Mouse (Mus musculus): ENCODE measurements around the gene Gm12258.

DNA sequence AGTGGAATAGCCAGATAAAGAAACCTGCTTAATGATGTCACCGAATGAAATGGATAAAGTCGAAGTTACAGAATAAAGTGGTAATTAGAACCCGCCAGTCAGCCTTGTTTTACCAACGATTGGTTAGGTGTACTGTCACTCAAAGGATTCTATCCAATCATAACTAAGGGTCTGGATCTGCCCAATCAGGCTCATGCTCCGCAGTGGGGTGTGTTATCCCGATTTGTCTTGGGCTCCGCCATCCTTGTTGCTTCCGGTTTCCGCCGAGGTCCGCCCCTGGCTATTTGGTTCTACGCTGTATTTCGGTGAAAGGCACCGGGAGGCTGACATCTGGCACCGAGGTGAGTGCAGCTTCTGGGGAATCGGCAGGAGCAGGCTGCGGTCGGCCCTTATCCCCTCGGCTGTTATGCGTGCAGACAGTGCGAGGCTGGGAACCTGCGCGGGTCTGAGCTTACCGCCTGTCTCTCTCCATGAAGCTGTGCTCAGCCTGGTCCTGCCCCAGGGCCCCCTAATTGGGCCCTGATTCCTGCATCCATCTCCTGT lies at the start of gene Gm12258:
- peak; percentile 22 for TF ChIP-seq E2F4 (IDR thresholded peaks at IDR 0.05; ENCODE audit: insufficient read depth)
- no peak for TF ChIP-seq TCF12 (IDR thresholded peaks at IDR 0.05; ENCODE audit: insufficient read depth, poor library complexity, severe bottlenecking)
- peak; percentile 67 for TF ChIP-seq CEBPB (IDR thresholded peaks at IDR 0.05; ENCODE audit: insufficient read depth, poor library complexity, severe bottlenecking)
- peak; percentile 60 for TF ChIP-seq POLR2A (IDR thresholded peaks at IDR 0.05; ENCODE audit: insufficient read length, low read depth)
- no peak for TF ChIP-seq USF1 (IDR thresholded peaks at IDR 0.05; ENCODE audit: low read depth)
